Mouse (Mus musculus) liver, postnatal 0 days (tissue): ENCODE measurements around the gene Rbfox2.

Experiments
- CTCF ChIP-seq: sonication (generic); IDR thresholded peaks from 2 replicates; pipeline ENCODE4 v1.5.1; 2016; ENCODE audit warnings: antibody characterized with exemption, low read depth
- EP300 ChIP-seq: IDR thresholded peaks from 2 replicates; pipeline ENCODE4 v1.6.1; 2016; ENCODE audit warnings: antibody characterized with exemption, low read depth, mild to moderate bottlenecking

DNA sequence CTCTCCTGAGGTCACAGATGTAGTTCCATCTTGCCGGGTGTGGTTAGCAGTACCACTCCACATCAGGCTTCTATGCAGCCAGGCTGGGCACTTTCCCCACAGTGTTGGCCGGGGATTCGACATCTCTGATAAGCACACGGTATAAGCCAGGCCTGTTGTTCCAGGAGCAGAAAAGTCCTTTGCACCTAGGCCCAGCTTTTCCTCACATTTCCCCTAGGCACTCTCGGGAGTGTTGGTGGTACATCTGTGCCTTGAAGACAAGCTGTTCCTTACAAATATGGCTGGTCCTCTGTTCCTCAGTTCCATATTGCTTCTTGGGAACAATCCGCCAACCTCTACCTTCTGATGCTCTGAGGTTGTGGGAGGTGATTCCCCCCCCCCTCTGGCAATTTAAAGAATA is 240.6 kb downstream of the Rbfox2 start:
- TF ChIP-seq CTCF: no peak
- no peak for TF ChIP-seq EP300
